Mouse (Mus musculus) left cerebral cortex, postnatal 36 days (tissue): Measurements from ENCODE around the gene Fbxo22. TPM values are rescaled to one million over a fixed set of nuclear protein-coding genes. Genes with fewer than 3 reads are reported as not detected.
"Not testable (repeated sequence)": the region's sequence is repeated elsewhere in the genome, so short reads cannot be mapped to it uniquely, and the experiment has no call there.

Source experiments
- DNase-seq, 2 experiments: peaks; one replicate each; pipeline ENCODE4 v3.0.0; 2021 to 2022; ENCODE audit warnings: low spot score in 2 of 2, mixed read lengths in 1 of 2
- intact Hi-C: fragments of 180-260 bp; cut with DNase I; formaldehyde crosslinking; loops from one replicate; pipeline ENCODE4 v1.15.1; 2025
- total RNA-seq, 2 experiments: library from RNA; stranded (reverse); gene quantifications; 2 replicates each; pipeline ENCODE4 v1.2.3; 2021

Gene Fbxo22
- total RNA-seq, 2 experiments from 2014 or later, result 40.5 to 41.7 TPM

- no peak for DNase-seq
- intact Hi-C loops, result loop anchor here (2.0 to 10.0 kb wide), 2 partner anchors 78 to 162 kb away; no protein-coding TSS in a partner anchor
Measured at GRCm38 (mm10) chr9:55232586-55232985, 23.9 kb downstream of the Fbxo22 start.

DNA sequence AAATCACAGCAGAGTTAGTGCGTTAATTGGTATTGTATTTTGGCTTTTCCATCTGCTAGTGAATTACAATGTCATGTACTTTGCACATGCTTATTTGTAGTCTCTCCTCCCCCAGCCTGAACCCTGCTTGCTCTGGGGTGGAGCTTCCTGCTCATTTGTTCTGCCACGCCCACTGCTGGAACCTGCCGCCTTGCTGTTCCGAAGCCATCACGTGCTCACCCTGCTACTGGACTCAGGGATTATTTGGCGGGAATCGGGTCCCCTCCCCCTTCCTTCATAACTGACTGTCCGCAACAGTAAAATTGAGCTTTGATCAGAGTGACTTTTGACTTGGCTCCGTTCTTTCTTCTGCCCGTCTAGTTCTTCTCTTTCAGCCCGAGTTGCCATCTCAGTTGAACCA lies 24.4 kb downstream of the Fbxo22 start:
- not testable (repeated sequence) for DNase-seq
- intact Hi-C loops, result loop anchor here (2.0 to 10.0 kb wide), 2 partner anchors 78 to 162 kb away; no protein-coding TSS in a partner anchor

- DNase-seq, result no peak
- intact Hi-C loops, result loop anchor here (10.0 kb wide), 1 partner anchor 158 kb away; no protein-coding TSS in a partner anchor
Measured at GRCm38 (mm10) chr9:55236235-55237165, 27.8 kb downstream of the Fbxo22 start.

DNA sequence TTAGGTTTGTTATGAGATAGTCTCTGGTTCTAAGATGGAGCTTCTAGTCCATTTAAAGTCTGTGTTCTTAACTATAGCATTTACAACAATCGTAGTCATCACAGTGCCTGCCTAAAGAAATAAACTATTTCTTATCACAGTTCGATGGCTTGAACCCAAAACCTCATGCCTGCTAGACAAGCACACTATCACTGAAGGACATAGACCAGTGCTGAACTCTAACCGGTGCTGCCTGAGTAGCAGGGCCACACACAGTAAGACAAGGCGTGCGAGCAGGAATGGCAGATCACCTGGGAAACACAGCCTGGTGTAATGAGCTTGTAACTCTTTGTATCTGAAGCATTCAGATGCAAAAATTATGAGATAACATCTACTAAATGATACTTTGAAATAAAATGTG lies 32.1 kb downstream of the Fbxo22 start:
- DNase-seq, result no peak
- intact Hi-C loops, result no loop called here

DNA sequence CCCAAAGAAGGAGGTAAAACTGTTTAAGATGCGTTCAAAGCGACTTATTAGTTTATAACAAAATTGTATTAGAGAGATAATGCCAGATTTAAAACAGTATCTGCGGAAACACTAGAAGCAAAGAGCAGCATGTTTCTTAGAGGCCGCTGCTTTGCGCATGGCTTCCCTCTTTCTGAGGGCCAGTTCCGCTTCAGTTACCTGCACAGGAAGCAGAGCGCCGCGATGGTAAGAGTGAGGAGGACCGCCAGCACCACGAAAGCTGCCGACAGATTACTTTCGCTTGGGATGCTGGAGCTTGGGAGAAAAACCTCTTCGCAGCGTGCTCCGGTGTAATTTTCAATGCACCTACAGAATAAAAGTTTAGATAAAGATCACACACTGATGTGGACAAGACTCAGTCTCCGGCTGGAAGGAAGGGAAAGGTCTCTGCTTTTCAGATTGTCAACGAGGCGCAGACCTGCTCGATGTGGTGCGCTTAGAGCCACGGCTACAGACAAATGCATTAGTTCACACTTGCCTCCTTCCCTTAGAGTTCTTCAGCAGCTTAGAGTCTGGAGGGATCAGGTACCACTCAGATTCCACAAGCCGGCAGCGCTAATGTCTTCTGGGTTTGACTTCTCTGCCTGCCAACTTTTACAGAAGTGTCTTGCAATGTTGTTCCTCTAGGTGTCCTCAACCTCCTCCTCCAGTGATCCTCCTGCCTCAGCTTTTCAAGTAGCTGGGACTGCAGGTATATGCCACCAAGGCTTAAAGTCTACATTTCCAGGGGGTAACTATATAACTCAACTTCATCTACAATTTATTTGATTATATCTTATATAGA lies 33.3 kb downstream of the Fbxo22 start:
- no peak for DNase-seq
- intact Hi-C loops, result no loop called here

DNA sequence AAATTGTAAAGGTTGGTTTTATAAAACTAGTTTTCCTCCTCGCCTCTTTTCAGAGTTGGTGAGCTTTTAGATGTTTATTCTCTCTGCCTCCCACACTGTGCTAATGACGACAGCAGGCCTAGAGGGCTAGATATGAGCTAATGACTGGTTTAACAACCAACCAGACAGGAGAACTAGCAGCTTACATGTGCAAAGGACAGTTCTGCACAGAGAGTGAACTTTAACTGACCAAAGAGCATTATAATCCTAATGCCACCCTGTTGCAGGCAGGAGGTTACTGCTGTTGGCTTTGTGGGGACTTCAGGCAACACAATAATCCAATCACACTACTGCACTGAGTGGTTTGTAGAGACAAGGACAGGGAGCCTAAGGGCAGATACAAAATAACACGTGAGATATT lies 34.6 kb downstream of the Fbxo22 start:
- no peak for DNase-seq
- intact Hi-C loops, result no loop called here

- intact Hi-C loops, result no loop called here
- DNase-seq, result no peak
Measured at GRCm38 (mm10) chr9:55244079-55244478, 35.4 kb downstream of the Fbxo22 start.

DNA sequence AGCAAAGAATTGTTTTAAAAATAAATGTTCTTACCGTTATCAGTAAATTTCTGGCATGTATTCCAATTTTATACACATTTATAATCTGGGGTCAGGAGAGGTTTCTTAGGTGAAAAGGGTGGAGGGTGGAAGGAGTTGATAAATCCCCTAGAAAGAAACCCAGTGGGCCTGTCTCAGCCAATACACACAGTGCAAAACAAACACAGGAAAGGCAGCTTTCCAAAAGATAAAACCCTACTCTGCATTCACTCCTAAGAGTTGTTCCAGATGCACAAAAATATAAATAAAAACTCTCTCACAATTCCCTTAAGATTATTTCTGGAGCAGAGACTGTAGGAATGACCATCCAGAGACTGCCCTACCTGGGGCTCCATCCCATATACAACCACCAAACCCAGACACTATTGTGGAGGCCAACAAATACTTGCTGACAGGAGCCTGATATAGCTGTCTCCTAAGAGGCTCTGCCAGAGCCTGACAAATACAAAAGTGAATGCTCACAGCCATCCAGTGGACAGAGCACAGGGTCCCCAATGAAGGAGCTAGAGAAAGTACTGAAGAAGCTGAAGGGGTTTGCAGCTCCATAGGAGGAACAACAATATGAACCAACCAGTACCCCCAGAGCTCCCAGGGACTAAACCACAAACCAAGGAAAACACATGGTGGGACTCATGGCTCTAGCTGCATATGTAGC lies 36.5 kb downstream of the Fbxo22 start:
- intact Hi-C loops, DNase-seq: not testable (repeated sequence)

GRCm38 (mm10) chr9:55246440-55246839 lies 37.7 kb downstream of the Fbxo22 start:
- intact Hi-C loops, result no loop called here
- DNase-seq, result no peak

DNA sequence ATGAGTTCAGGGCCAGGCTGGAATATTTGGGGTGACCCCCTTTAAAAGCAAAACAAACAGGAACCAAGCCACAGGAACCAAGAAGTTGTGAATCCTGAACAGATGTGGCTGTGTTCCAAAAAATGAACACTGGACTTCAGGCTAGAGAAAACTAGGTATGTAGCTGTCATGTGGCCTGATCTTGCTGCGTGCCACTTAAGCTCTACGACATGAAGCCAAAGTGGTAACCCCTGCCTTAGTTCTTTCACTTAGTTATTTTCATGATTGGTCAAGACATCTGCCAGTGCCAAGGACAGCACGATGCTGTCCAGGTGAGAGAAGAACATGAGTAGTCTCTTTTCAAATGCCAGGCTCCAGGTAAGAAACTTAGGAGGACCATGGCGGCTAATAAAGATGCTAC lies 38.2 kb downstream of the Fbxo22 start:
- no peak for DNase-seq
- intact Hi-C loops, result no loop called here

GRCm38 (mm10) chr9:55248465-55248864 lies 39.7 kb downstream of the Fbxo22 start:
- DNase-seq, result no peak

DNA sequence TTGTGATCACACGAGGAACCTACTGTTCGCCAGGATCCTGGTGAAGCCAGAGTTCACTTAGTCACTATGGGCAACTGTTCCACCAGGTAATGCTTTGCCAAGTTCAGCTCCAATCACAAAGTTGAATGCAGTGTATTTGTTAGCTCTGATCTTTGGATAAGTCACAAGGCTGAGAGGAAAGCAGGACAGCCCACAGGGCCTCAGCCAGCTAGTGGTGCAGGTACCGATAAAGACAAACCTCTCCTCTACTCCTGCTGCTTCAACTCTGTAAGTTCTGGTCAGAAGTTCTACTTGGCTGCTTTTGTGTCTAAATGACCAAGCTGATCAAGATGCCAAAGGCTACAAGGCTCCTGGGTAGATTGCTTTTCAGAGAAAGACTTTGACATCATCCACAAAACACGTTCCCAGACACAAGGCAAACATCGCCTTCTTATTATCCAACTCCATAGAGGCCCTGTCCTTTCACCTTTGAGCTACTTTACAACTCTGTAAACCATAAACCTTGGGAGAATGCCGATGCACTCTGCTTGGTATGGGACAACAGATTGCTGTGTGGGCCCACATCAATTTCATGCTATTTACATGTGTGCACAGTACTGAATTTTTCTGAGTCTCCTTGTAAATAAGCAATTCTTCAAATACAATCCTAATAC lies 42.0 kb downstream of the Fbxo22 start:
- no peak for DNase-seq
- intact Hi-C loops, result no loop called here

More at GRCm38 (mm10) chr9:55248465-55248864, 39.7 kb downstream of the Fbxo22 start:
- intact Hi-C loops, result no loop called here

DNA sequence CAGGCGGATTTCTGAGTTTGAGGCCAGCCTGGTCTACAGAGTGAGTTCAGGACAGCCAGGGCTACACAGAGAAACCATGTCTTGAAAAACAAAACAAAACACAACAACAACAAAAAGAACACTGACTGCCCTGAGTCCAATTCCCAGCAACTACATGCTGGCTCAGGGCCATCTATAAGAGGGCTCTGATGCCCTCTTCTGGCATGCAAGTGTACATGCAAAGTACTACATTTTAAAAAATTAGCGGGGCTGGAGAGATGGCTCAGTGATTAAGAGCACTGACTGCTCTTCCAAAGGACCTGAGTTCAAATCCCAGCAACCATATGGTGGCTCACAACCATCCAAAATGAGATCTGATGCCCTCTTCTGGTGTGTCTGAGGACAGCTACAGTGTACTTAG lies 43.4 kb downstream of the Fbxo22 start:
- DNase-seq, intact Hi-C loops: not testable (repeated sequence)

DNA sequence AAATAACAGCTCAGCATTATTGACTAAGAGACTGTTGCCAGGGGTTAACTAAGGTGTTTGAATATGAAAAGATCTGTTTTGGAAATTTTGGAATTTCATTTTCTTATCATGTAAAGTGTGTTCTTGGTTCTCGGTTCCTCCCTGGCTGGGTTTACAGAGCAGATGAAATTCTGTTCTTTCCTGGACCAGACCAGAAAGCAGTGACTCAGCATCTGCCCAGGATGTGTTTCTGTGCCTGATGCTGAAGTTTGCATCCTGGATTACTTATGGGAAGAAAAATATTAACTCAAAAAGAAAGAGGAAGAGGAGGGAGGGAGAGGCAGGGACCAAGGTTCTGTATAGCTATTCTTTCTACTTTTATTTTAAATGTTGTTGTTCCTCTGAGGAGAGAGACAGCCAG lies 45.1 kb downstream of the Fbxo22 start:
- intact Hi-C loops, result no loop called here
- DNase-seq, result no peak

GRCm38 (mm10) chr9:55255056-55255455 lies 46.3 kb downstream of the Fbxo22 start:
- DNase-seq, result no peak
- intact Hi-C loops, result no loop called here

- intact Hi-C loops, result no loop called here
- DNase-seq, result no peak
Measured at GRCm38 (mm10) chr9:55255604-55256003, 46.9 kb downstream of the Fbxo22 start.

GRCm38 (mm10) chr9:55257105-55257504 lies 48.4 kb downstream of the Fbxo22 start:
- intact Hi-C loops, result no loop called here
- DNase-seq, result no peak

DNA sequence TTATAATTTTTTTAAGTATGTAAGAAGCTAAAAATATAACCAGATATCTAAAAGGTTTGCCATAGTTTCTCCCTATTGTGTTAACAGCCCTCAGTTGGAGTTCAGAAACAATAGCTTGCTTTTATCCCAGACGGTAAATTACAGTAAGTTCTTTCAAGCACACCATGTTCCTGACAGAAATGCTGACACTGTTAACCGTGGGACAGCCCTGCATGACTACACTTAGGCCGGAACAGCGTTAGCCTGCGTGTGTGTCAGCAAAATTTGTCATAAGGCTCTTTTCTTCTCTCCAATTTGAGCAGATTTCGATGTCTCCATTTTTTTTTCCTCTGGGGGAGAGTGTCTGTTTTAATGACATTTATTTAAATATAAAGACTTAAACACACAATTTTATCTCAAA lies 51.0 kb downstream of the Fbxo22 start:
- intact Hi-C loops, result no loop called here

More for the DNA sequence above, 51.0 kb downstream of the Fbxo22 start:
- DNase-seq, result no peak
